Mouse (Mus musculus) bone marrow macrophage, adult 2 months (primary cell): Measurements from ENCODE around the gene Snap23.

Experiments used
- CTCF ChIP-seq: IDR thresholded peaks from 2 replicates; pipeline ENCODE4 v1.5.1; 2012; ENCODE audit warnings: low read depth, mild to moderate bottlenecking, low read length, moderate library complexity
- POLR2A ChIP-seq: IDR thresholded peaks from 2 replicates; pipeline ENCODE4 v1.6.1; 2012; ENCODE audit warnings: mild to moderate bottlenecking, low read depth, low read length, borderline replicate concordance

DNA sequence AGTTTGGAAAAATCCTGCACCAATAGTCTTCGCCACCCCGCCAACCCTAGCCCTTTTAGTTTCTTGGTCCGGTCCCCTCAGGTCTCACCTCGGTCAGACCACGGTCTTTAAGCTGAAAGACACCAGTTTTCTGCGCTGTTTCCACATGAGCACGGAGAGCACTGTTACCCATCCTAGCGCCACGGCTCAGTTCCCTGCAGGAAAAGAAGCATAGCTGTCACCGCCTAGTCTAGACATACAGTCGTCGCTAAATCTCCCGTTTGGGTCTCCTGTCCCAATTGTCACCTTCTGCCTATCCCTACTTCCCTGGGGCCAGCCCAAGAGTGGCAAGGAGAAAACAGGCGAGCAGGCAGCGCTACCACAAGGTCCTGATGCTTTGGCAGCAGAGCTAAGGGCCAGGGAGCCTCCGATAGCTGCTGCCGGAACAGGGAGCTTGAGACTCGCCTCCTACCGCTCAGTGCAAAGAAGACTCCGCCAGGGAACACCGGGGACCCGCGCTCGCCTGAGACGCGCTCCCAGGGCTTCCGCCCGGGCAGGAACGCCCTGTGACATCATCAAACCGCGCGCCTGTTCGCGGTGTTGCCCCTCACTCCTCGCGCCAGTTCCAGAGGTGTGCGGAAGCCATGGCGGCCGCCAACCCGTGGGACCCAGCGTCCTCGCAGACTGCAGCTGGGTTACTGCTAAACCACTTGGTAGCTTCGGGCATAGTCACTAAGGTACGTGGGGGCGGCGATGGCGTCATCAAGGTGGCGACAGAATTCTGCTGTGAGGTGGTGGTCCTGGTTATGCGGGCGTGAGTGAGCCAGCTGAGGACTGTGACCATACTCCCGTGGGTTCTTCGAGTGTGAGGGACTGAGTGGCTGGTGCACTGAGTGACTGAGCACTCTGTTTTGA lies 41.6 kb downstream of the Snap23 start, which contains the start of the genes Haus2 and Lrrc57:
- no peak for TF ChIP-seq CTCF
- TF ChIP-seq POLR2A = peak; percentile 8; the same call in 1 of the 2 replicates
